Mouse (Mus musculus): ENCODE data around the gene Zfp746. TPM values are rescaled to one million over a fixed set of nuclear protein-coding genes. Genes with fewer than 3 reads are reported as not detected.

Gene Zfp746
- polyA plus RNA-seq, 1 experiment from 2014 or later: 21.9 TPM

DNA sequence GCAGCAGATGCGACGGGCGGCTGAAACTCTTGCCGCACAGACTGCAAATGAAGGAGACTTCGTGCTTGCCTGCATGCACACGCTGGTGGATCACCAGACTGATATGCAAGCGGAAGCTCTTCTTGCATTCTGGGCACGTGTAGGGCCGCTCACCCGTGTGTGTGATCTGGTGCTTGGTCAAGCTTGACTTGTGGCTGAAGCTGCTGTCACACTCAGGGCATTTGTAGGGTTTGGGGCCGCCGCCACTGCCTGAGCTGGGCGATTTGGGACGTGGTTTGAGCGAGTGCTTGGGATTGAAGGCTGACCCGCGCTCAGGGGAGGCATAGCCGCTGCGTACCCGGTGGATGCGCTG is 61.4 kb downstream of the Zfp746 start:
- Histone ChIP-seq H3K27ac (no peak overlapping the region), H3K9me3 (peaks cover 33% of the 10 kb centered on the region), H3K4me2 (replicated peaks) (no peak overlapping the region), H3K4me1 (no peaks in the 10 kb centered on the region), H3K36me3 (peaks cover 91% of the 10 kb centered on the region), H3K9ac (no peak overlapping the region), H3K4me3 (no peak overlapping the region), H3K27me3 (no peaks in the 10 kb centered on the region)
- 88% methylated on average over 21 of the region's 21 CpGs for WGBS
- ATAC-seq (ENCODE audit: low FRiP score, low read depth): no peak

DNA sequence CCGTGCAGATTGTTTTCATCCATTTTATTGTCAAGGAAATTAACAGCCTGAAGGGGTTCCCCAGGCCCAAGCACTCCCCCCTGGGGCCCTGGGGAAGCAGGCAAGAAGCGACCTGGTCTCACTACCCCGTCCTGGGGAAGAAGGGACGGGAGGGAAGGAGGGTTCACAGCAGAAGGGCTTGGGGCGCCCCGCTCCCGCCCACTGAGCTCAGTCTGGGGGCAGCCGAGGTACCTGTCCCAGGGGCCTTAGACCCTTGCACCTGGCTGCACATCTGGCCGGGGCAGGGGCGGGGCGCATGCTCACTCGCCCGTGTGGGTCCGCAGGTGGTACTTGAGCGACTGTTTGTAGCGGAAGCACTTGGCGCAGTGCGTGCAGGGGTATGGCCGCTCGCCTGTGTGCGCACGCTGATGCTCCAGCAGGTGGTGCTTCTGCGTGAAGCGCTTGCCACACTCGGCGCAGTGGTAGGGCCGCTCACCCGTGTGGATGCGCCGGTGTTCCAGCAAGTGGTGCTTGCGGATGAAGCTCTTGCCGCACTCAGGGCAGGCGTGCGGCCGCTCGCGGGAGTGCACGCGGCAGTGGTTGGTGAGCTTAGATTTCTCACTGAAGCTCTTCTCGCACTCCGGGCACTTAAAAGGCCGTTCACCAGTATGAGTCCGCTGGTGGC is 61.9 kb downstream of the Zfp746 start:
- Histone ChIP-seq H3K27me3 (no peaks in the 10 kb centered on the region), H3K4me3 (no peak overlapping the region), H3K27ac (no peak overlapping the region), H3K36me3 (peaks cover 87% of the 10 kb centered on the region), H3K9me3 (peaks cover 33% of the 10 kb centered on the region), H3K4me2 (replicated peaks) (no peak overlapping the region), H3K4me1 (no peaks in the 10 kb centered on the region), H3K9ac (no peak overlapping the region)
- no peak for ATAC-seq (ENCODE audit: low FRiP score, low read depth)
- 79% methylated on average over 43 of the region's 43 CpGs for WGBS

DNA sequence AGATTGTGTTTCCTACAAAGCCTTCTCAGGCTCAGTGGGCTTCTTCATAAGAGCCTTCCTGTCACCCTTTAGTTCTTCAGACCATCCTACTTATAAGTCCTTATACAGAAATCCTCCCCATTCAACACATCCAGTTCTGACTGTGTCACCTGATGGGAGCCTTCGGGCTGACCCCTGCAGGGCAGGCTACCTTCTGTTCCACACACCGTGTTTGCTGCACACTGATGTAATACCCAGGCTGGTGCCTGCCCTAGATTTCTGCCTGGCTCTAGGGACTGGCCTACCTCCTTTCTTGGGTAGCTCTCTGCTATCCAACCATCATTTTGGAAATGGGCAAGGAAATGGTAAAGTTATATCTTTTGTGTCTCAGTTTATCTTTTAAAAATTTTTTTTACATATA is 63.7 kb downstream of the Zfp746 start:
- ATAC-seq (ENCODE audit: low FRiP score, low read depth): no peak
- no peak overlapping the region for H3K4me2 ChIP-seq (replicated peaks)
- no peak overlapping the region for H3K27ac ChIP-seq
- H3K4me3 ChIP-seq: no peak overlapping the region
- H3K27me3 ChIP-seq: no peaks in the 10 kb centered on the region
- WGBS: 94% methylated on average over 2 of the region's 2 CpGs
- peaks cover 30% of the 10 kb centered on the region for H3K9me3 ChIP-seq
- H3K9ac ChIP-seq: no peak overlapping the region
- H3K4me1 ChIP-seq: no peaks in the 10 kb centered on the region
- peaks cover 76% of the 10 kb centered on the region for H3K36me3 ChIP-seq

DNA sequence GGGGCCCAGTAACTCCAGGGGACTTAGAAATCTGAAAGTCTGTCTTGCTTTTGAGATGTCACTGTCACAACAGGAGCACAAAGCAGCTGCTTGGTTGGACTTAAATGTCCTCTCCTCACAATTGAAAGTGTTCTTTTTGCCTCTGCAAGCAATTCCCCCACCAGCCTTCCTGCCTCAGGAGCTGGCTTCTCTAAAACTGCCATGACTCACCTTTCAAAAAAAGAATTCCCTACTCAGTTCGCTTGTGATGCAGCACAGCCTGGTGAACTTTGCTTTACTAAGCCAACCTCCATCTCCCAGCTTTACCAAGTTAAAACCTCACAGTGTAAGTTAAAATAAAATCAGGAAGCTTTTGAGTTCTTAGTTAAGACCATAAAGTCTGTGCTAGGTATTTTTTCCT is 64.7 kb downstream of the Zfp746 start:
- no peak overlapping the region for H3K4me2 ChIP-seq (replicated peaks)
- no peaks in the 10 kb centered on the region for H3K27me3 ChIP-seq
- H3K4me1 ChIP-seq: no peaks in the 10 kb centered on the region
- peaks cover 66% of the 10 kb centered on the region for H3K36me3 ChIP-seq
- 85% methylated on average over 1 of the region's 1 CpGs for WGBS
- peaks cover 27% of the 10 kb centered on the region for H3K9me3 ChIP-seq
- H3K4me3 ChIP-seq: no peak overlapping the region
- H3K27ac ChIP-seq: no peak overlapping the region
- no peak overlapping the region for H3K9ac ChIP-seq
- ATAC-seq (ENCODE audit: low FRiP score, low read depth): no peak

DNA sequence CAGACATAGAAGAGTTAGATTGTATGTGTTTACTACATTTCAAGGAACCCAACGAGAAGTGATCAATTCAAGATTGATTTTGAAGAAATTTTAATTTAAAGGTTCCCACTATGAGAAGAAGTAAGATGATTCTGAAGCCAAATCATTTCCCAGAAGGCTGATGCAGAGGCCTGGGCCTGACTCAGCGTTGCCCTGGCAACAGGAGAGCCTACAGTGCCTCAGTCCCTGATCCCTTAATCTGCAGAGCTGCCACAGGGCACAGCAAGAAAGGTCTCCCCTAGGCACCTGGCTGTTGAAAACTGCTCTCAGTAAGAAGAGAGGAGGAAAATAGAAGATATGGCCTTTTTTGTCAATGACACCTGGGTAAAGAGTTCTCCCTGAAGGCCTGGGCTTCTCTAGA is 66.4 kb downstream of the Zfp746 start:
- no peak for ATAC-seq (ENCODE audit: low FRiP score, low read depth)
- Histone ChIP-seq H3K27me3 (no peaks in the 10 kb centered on the region), H3K4me3 (no peak overlapping the region), H3K9ac (no peak overlapping the region), H3K27ac (no peak overlapping the region), H3K4me2 (replicated peaks) (no peak overlapping the region), H3K4me1 (no peaks in the 10 kb centered on the region), H3K36me3 (peaks cover 49% of the 10 kb centered on the region), H3K9me3 (peaks cover 15% of the 10 kb centered on the region)
- WGBS: 79% methylated on average over 2 of the region's 2 CpGs

DNA sequence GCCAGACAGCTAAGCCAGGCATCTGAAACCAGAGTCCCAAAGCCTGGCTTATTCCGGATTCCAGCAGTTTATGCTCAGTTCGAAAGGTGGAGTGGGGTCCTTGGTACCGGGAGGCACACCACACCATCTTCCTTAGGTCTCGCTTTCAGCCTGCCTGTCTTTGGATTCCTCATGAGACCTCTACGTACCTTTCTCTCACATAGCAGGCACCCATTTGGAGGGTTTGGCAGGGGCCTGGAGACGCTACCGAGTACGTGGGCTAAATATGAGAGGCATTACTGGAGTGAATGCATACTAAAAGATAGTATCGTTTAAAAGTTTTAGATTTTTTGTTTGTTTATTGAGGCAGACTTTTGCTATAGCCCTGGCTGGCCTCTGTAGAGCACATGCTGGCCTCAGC is 69.6 kb downstream of the Zfp746 start:
- Histone ChIP-seq H3K4me1 (no peaks in the 10 kb centered on the region), H3K4me3 (no peak overlapping the region), H3K27me3 (no peaks in the 10 kb centered on the region), H3K36me3 (peaks cover 18% of the 10 kb centered on the region), H3K4me2 (replicated peaks) (no peak overlapping the region), H3K27ac (no peak overlapping the region), H3K9me3 (no peaks in the 10 kb centered on the region), H3K9ac (peak overlapping the region; percentile 25; the same call in 1 of the 2 replicates)
- ATAC-seq (ENCODE audit: low FRiP score, low read depth): no peak
- WGBS: 90% methylated on average over 9 of the region's 9 CpGs

DNA sequence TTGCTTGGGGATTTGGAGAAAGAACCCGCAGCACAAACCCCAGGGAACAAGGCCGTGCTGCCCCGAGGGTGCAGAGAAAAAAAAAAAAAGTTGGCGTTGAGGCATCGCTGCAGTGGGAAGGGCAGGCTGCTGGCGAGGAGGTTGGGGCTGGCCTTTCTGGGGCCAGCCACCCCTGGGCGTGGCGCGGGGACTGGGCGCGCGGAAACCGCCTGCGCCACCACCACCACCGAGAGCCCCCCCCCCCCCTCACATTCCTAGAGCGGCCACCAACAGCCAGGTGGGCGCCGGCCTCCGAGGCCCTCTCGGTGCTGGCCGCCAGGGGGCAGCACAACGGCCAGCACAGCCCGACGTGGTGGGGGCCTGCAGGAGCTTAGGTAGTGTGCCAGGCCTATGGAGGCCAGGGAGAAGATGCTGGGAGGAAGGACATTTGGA is 70.3 kb downstream of the Zfp746 start:
- WGBS: 0% methylated on average over 22 of the region's 24 CpGs
- no peaks in the 10 kb centered on the region for H3K27me3 ChIP-seq
- H3K4me3 ChIP-seq: peak overlapping the region; percentile 47
- H3K36me3 ChIP-seq: peaks cover 14% of the 10 kb centered on the region
- H3K4me1 ChIP-seq: 0 out of 2 replicates have a peak, but pooled peaks cover 1% of the 10 kb centered on the region
- peak overlapping the region; percentile 62 for H3K9ac ChIP-seq
- no peaks in the 10 kb centered on the region for H3K9me3 ChIP-seq
- peak overlapping the region; percentile 63 for H3K4me2 ChIP-seq (replicated peaks)
- H3K27ac ChIP-seq: no peak overlapping the region
- peak; percentile 95 for ATAC-seq (ENCODE audit: low FRiP score, low read depth)

Small RNAs within 50 kb of the gene (microRNA-seq; reads per million reads assigned to microRNA genes)
- not detected for gene Gm24563

Other genes starting within 250 kb of the Zfp746 start
- 21.6 and 22.4 TPM in 2 replicates for gene Zfp282, start 209.4 kb downstream of the Zfp746 start, polyA plus RNA-seq (2015; fragmentation: Nextera tagmentation; extraction: Ambion mirVana)
- gene Zfp212, start 166.1 kb downstream of the Zfp746 start, polyA plus RNA-seq (2015; fragmentation: Nextera tagmentation; extraction: Ambion mirVana): 21.4 and 23.2 TPM in 2 replicates
- gene Zfp956, start 133.2 kb downstream of the Zfp746 start, polyA plus RNA-seq (2015; fragmentation: Nextera tagmentation; extraction: Ambion mirVana): 13.4 and 17.5 TPM in 2 replicates
- 9.1 and 9.4 TPM in 2 replicates for gene Zfp777, start 37.7 kb downstream of the Zfp746 start, polyA plus RNA-seq (2015; fragmentation: Nextera tagmentation; extraction: Ambion mirVana)